Mouse (Mus musculus): ENCODE results near the gene Dnajb7. TPM values are rescaled to one million over a fixed set of nuclear protein-coding genes. Genes with fewer than 3 reads are reported as not detected.

Dnajb7 gene
- 0.63 and 1.4 TPM in 2 replicates for polyA plus RNA-seq (2015; fragmentation: Nextera tagmentation; extraction: Ambion mirVana)

DNA sequence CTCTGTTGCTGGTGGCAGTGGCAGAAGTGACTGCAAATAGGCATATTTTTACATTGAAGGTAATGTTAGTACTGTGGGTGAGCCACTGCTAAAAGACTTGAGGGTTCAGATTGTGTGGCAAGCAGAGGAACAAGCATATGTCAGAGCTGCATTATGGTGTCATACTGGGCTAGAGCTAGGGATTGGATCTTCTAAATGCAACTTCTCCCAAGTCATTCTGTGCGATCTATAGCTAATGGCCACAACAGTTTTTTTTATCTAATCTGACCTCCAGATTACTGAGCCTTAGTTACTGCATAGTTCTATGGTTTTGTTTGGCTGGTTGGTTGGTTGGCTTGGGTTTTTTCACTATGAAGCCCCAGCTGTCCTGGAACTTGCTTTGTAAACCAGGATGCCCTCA, at the start of gene Dnajb7:
Dnajb7 (minus strand) TSS at position 101 of the 400 bp plus-strand sequence.
- no peak for DNase-seq (ENCODE audit: low spot score)

GRCm38 (mm10) chr15:81448463-81448862, 40.4 kb upstream of the Dnajb7 start:
- DNase-seq (ENCODE audit: low spot score): peak; percentile 72

GRCm38 (mm10) chr15:81439236-81439635, 31.1 kb upstream of the Dnajb7 start:
- DNase-seq (ENCODE audit: low spot score): no peak

DNA sequence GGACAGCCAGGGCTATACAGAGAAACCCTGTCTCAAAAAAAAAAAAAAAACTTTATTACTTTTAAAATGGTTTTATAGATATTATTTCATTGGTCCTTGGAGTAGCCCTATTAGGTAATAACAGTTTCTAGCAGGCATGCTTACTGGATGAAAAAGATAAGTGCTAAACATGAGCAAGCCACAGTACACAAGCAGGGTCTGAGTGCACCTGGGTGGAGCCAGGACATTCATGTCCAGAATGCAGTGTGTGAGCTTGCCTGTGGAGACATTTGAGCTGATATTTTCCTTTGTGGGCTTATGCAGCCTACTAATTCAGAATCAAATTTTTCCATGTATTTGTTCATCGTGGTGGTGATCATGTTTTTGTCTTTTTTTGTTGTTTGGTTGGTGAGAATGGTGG, 30.2 kb upstream of the Dnajb7 start:
- no peak for DNase-seq (ENCODE audit: low spot score)

DNA sequence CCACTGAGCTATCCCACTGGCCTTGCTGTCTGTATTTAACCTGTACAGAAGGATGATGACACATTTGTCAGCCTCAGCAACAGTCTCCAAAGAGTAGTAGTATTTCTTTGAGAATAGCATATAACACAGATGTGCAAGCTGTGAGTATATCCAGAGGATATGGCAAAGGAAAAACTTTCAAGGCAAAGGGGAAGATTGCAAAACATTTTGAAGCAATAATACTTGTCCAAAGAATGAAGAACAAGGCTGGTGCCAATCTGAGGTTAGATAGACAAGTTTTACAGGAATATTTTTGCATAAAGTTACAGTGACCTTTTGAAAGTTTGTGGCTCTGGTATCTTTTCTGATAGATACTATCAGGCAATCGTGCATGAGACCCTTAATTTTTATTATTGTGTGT, 23.1 kb upstream of the Dnajb7 start:
- DNase-seq (ENCODE audit: low spot score): no peak

DNA sequence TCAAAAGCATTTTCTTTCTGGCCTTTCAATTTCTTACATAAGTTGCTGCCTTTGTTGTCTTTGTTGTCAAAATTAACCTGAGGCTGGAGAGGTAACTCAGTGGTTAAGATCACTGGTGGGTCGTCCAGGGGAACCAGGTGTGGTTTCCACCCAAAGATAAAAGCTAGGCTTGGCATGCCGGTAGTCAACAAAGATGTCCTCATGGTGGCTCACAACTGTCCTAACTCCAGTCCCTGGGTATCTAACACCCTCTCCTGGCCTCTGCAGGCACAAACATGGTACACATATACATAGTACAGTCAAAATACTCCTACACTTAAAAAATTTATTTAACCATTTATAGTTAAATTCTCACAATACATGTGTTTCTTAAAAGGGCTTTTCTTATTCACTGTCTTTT, 19.8 kb upstream of the Dnajb7 start:
- no peak for DNase-seq (ENCODE audit: low spot score)

- DNase-seq (ENCODE audit: low spot score): no peak
Observed at GRCm38 (mm10) chr15:81425311-81425710, 17.2 kb upstream of the Dnajb7 start.

DNA sequence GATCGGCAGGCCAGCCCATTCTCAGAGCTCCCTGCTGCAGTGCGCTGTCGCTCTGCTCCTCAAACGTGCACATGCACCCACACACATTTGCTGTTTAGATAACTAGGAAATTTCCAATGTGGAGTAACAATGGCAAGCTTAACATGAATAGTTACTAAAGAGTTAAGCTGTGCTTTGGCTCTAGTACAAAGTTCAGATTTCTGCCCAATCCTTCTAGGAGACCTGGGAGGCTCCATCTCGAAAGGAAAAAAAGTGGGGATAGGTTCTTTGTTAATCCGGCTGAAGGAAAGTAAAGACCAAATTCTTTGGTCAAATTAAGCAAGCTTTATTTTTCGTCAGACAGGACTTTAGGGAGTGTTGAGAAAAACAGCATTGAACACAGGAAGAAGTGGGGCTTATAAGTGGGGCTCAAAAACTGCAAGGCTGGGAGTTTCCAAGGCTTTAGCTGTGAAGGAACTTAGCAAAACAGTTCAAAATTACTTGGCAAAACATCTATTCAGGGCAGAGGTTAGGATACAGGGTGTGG, 14.1 kb upstream of the Dnajb7 start:
- no peak for DNase-seq (ENCODE audit: low spot score)

GRCm38 (mm10) chr15:81421454-81421853, 13.4 kb upstream of the Dnajb7 start:
- DNase-seq (ENCODE audit: low spot score): peak; percentile 25

GRCm38 (mm10) chr15:81418065-81418464, 10.0 kb upstream of the Dnajb7 start:
- no peak for DNase-seq (ENCODE audit: low spot score)

DNA sequence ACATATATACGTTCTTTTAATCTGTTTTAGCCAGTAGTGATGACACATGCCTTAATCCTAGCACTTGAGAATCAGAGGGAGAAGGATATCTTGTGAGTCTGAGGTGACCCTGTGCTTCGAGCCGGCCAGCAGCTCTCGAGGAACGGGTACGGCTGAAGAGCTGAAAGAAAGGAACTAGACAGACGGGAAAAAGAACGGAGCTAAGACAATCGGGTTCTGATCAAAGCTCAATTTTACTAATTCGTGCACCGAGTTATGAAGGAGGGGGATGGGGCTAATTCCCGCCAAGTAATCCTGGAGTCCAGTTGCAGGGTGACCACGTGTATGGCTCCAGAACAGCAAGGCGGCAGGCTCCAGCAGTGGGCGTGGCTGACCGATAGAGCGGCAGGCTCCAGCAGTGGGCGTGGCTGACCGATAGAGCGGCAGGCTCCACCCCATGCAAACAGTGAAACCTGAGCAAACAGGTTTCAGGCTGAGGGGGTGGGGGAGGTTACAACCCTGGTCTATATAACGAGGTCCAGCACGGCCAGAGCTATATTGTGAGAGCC, 8.7 kb upstream of the Dnajb7 start:
- peak; percentile 20 for DNase-seq (ENCODE audit: low spot score)

DNA sequence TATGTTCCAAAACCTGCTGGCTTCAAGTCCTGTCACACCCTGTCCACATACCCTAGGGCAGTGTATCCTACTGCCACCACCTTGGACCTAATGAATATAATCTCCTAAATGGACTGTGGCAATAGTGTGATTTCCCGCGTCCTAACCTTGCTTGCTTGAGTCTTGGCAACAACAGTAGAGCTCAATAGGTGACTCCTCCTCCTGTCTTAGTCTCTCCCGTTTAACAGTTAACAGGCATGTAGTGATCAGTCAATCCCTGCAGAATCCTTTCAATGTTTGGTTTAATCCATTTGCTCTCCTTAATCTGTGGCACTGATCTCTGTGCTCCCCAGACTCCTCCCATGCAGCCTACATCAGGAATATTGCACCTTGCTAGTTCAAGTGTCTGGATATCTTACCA, 3.1 kb downstream of the Dnajb7 start:
- no peak for DNase-seq (ENCODE audit: low spot score)

GRCm38 (mm10) chr15:81399638-81400315, 8.3 kb downstream of the Dnajb7 start, which contains the start of the genes St13 and Xpnpep3:
Gene St13 (minus strand): TSS chr15:81400077.
Gene Xpnpep3 (plus strand): TSS chr15:81400138.
- peak; percentile 95 for DNase-seq (ENCODE audit: low spot score)

- DNase-seq (ENCODE audit: low spot score): no peak
Observed at GRCm38 (mm10) chr15:81399297-81399637, 8.8 kb downstream of the Dnajb7 start.

- DNase-seq (ENCODE audit: low spot score): no peak
Observed at GRCm38 (mm10) chr15:81398189-81398588, 9.9 kb downstream of the Dnajb7 start.

DNA sequence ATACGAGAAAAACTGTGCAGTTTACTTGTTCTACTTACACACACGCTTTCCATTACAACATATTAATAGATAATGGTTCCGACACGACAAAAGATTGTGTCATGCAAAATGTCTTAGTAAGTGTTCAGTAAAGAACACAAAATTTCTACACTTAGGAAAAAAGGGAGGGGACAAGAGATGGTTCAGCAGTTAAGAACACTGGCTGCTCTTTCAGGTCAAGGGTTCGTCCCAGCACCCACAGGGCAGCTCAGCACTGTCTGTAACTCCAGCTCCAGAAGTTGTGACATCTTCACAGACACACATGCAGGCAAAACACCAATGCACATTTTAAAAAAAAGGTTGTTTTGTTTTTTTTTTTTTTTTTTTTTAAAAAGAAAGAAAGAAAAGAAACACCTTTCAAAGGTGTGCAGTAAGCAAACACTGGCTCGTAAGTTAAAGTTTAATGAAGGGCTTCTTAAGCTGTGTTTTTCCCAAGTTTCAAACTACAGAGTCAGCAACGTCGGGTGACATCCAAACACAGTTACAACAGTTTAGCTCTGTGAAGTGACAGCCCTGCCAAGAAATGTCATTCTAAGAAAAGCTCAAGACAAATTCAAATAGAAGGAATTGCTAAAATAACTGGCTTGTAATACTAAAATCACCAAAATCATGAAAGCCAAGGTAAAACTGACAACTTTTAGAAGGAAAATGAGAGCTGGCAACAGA, 13.7 kb downstream of the Dnajb7 start:
- no peak for DNase-seq (ENCODE audit: low spot score)

GRCm38 (mm10) chr15:81392997-81393396, 15.1 kb downstream of the Dnajb7 start:
- DNase-seq (ENCODE audit: low spot score): peak; percentile 23

DNA sequence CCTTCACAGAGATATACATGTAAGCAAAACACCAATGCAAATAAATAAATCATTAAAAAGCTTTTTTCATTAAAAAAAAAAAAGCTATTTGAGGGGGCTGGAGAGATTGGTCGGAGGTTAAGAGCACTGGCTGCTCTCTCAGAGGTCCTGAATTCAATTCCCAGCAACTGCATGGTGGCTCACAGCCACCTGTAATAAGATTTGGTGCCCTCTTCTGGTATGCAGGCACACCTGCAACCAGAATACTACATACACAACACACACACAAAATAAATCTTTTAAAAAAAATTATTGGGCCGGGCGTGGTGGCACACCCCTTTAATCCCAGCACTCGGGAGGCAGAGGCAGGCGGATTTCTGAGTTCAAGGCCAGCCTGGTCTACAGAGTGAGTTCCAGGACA, 21.8 kb downstream of the Dnajb7 start:
- no peak for DNase-seq (ENCODE audit: low spot score)

DNA sequence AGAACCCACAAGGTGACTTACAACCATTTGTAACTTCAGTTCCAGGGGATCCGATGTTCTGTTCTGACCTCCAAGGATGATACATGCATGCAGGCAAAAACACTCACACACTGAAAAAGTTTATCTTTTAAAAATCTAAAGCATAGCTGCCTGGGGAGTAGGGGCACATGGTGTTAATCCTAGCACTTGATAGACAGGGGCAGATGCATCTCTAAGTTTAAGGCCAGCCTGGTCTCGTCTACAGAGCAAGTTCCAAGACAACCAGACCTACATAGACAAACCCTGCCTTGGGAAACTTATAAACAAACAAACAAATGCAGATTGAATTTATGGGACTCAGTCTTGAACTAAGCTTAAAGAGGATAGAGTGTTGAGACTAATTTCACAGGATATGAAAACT, 29.3 kb downstream of the Dnajb7 start:
- DNase-seq (ENCODE audit: low spot score): no peak

DNA sequence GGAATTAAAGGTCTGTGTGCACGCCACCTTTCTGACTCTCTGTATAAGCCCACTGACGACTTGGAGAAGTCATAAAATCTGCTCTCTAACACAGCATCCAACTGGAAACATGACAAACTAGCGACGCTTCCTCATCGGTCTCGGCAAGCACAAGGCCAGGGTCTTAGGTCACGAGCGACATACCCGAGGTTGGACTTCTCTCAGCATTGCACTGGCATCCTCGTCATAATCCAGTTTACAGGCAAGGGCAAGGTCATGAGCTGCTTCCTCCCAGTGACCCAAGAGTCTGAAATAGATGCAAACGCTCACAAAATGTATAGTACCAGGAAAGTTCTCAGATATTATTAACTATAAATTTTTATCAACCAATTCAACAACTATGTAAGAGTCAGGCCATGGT, 33.5 kb downstream of the Dnajb7 start:
- no peak for DNase-seq (ENCODE audit: low spot score)

DNA sequence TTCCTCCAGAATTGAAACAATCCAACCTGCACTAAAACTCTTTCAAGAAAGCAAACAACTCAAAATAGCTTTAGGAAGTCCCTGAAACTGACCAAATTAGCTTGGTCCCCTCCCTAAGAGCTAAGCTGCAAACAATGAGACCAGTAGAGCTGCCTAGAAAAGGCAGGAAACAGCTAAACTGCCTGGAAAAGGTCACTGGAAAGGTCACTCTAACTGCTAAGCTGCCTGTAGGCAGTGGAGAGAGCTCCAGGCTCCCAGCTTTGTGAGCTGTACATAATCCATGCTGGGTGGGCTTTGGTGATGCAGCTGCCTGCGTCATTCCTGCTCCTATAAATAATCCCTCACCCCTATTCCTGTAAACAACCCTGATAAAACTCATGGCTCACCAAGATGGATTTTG, 37.7 kb downstream of the Dnajb7 start:
- no peak for DNase-seq (ENCODE audit: low spot score)

- no peak for DNase-seq (ENCODE audit: low spot score)
Observed at GRCm38 (mm10) chr15:81368601-81369000, 39.5 kb downstream of the Dnajb7 start.

Data from thymus, postnatal 0 days (tissue).